Mouse (Mus musculus): ENCODE measurements around the gene Spon1.

DNA sequence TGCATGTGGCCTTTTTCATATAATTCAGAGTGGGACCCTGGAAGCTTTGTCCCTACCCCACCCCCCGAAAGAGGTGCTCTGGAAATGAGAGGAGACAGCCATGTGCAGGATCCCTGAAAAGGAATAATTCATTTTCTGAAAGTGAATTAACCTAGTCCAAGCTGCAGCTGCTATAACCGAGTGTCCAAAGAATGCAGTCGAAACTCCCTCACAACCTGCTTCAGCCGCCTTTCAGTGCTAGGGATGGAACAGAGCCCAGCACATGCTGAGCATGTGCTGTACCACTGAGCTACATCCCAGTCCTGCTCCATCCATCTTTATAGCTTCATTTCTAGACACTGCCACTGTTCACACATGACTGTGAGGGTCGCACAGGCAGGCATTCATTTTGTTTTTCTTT lies 79.4 kb downstream of the Spon1 start:
- TF ChIP-seq CTCF (IDR thresholded peaks at IDR 0.05) (no peak), POLR2A (IDR thresholded peaks at IDR 0.05; ENCODE audit: insufficient read depth, low read depth, low read length) (no peak)

Measured in heart, adult 2 months (tissue).